Mouse (Mus musculus) liver, adult 2 months (tissue): ENCODE results near the gene Cacnb4.

Source experiments
- CTCF ChIP-seq: fragments of 200-500 bp; IDR thresholded peaks from 2 replicates; pipeline ENCODE4 v1.5.1; 2011; ENCODE audit warnings: low read depth, low read length, control low read depth
- POLR2A ChIP-seq: fragments of 200-500 bp; IDR thresholded peaks from 2 replicates; pipeline ENCODE4 v1.6.1; 2011; ENCODE audit warnings: low read length, control low read depth; ENCODE audit not compliant: insufficient read depth; ENCODE audit errors: extremely low read depth

DNA sequence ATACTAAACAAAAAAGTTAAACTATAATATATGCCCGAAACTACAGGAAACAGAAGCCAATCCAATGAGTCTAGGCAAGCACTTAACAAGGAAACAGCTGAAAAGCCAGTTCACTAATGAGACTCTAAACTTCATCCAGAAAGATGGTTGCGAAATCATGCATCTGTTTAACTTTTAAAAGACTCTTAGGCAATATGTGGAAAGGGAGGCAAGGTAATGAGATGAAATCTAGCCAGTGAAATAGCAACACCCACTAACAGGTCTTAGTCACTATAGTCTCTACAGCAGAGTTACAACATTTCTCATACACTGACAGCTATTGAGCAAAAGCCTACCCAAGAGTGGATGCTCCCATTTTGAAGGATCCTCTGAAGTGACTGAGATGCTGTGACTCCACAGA is 74.4 kb downstream of the Cacnb4 start:
- TF ChIP-seq CTCF (no peak), POLR2A (no peak)
